Mouse (Mus musculus): ENCODE results near the gene Slc25a3.

DNA sequence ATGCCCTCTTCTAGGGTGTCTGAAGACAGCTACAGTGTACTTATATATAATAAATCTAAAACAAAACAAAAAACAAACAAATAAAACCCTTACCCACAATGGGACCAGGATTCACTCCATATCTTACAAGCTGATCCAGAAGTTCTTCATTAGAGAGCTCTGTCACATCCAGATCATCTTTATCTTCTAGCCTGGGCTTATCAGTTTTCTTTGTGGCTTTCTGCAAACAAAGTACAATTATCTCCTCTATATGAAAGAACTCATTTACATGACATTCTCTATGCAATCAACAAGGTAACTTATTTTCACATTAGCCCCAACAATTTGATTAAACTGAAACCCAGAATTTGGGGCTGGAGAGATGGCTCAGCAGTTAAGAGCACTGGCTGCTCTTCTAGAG is 42.0 kb upstream of the Slc25a3 start:
- TF ChIP-seq POLR2A (IDR thresholded peaks at IDR 0.05; ENCODE audit: insufficient read depth, low read length) (no peak), CTCF (IDR thresholded peaks at IDR 0.05; ENCODE audit: low read depth, low read length) (no peak), EP300 (IDR thresholded peaks at IDR 0.05; ENCODE audit: insufficient read depth, low read depth, low read length) (no peak)

All from ES-Bruce4 (cell line).